In genomic region chr11:83787401-83788021, GRCm38 (mm10) we compare ENCODE assay signal across 17 mouse cellular contexts. TPM values are rescaled to one million over a fixed set of nuclear protein-coding genes. Genes with fewer than 3 reads are reported as not detected.
DNase-seq lines count a peak whose midpoint lies in the region; ATAC-seq and TF ChIP-seq lines count a peak whose summit lies in the region.
"Had no signal": no experiment of that assay in that cellular context is flagged by ENCODE, and none has a peak within 500 bp of the region (broad histone marks: within the 10 kb centered on the region; RNA-seq: fewer than 3 reads in every experiment).

No protein-coding gene starts in this region.

- no peaks in the 10 kb centered on the region for H3K27me3 ChIP-seq in hindbrain, postnatal 0 days (ENCODE audit: insufficient read depth, low read length)
- H3K27me3 ChIP-seq in hindbrain, embryonic 10.5 days (ENCODE audit: insufficient read depth, poor library complexity, severe bottlenecking): no peaks in the 10 kb centered on the region
- H3K27me3 ChIP-seq in liver, embryonic 14.5 days (ENCODE audit: control insufficient read depth, insufficient read depth, low read length): no peaks in the 10 kb centered on the region
- H3K27me3 ChIP-seq in liver, embryonic 12.5 days (replicated peaks): no peaks in the 10 kb centered on the region
- H3K27me3 ChIP-seq in CH12.LX (replicated peaks): no peaks in the 10 kb centered on the region

- DNase-seq in hindbrain, postnatal 0 days (ENCODE audit: low spot score): no peak
- DNase-seq in hindbrain, embryonic 10.5 days (ENCODE audit: low spot score): no peak
- DNase-seq in liver, embryonic 14.5 days (ENCODE audit: low read depth in 3 of 3, low spot score in 3 of 3): no peak
- peak; percentile 95 for DNase-seq in CH12.LX (ENCODE audit: extremely low read depth)
- DNase-seq in brain, embryonic 14.5 days (ENCODE audit: low read depth): no peak
- DNase-seq in urinary bladder, postnatal 25 days (ENCODE audit: low spot score): no peak
- no peak for DNase-seq in heart, postnatal 14 days
- DNase-seq: cerebellum, adult 9-10 months; embryo, embryonic 11 days; midbrain, embryonic 14.5 days had no signal

- TF ChIP-seq EP300 in liver, embryonic 14.5 days (IDR thresholded peaks at IDR 0.05; ENCODE audit: low read depth): no peak
- TF ChIP-seq EP300 in CH12.LX (IDR thresholded peaks at IDR 0.05; ENCODE audit: low read length): peak; percentile 94

- H3K27ac ChIP-seq in hindbrain, postnatal 0 days: no peak overlapping the region
- H3K27ac ChIP-seq in hindbrain, embryonic 10.5 days: no peak overlapping the region
- H3K27ac ChIP-seq in liver, embryonic 14.5 days: no peak overlapping the region
- no peak overlapping the region for H3K27ac ChIP-seq in liver, embryonic 12.5 days
- peak overlapping the region; percentile 47 for H3K27ac ChIP-seq in CH12.LX (ENCODE audit: insufficient read depth, low read depth)
- H3K27ac ChIP-seq: limb, embryonic 10.5 days had no signal

- dilution Hi-C loops in CH12.LX (cut with MboI; ENCODE audit: extremely low pct_ligation_motif_present, extremely low pct_unique_long_range_greater_than_20kb, low sequenced_read_pairs): no loop called here

- peaks cover 4% of the 10 kb centered on the region; the same call in 1 of the 2 replicates for H3K36me3 ChIP-seq in hindbrain, postnatal 0 days (ENCODE audit: insufficient read depth, low read length)
- peaks cover 24% of the 10 kb centered on the region for H3K36me3 ChIP-seq in hindbrain, embryonic 10.5 days
- H3K36me3 ChIP-seq in liver, embryonic 14.5 days (replicated peaks; ENCODE audit: control insufficient read depth, insufficient read depth, low read depth): no peaks in the 10 kb centered on the region
- peaks cover 12% of the 10 kb centered on the region for H3K36me3 ChIP-seq in liver, embryonic 12.5 days
- H3K36me3 ChIP-seq in CH12.LX (replicated peaks in 1 of 2; ENCODE audit: control insufficient read depth in 1 of 2, insufficient read depth in 1 of 2, low read length in 1 of 2): peaks cover 12 to 25% of the 10 kb centered on the region in 2 experiments

- TF ChIP-seq CTCF in hindbrain, postnatal 0 days (IDR thresholded peaks at IDR 0.05; ENCODE audit: low read depth): peak; percentile 20; the same call in 1 of the 2 replicates
- TF ChIP-seq CTCF in liver, embryonic 14.5 days (IDR thresholded peaks at IDR 0.05; ENCODE audit: low read depth): peak; percentile 30; the same call in 1 of the 2 replicates
- TF ChIP-seq CTCF in CH12.LX (conservative IDR thresholded peaks at IDR 0.05 in 1 of 2, IDR thresholded peaks at IDR 0.05 in 1 of 2; ENCODE audit: low read depth in 2 of 2, low read length in 2 of 2): peak; percentile 83 to 88
- peak; percentile 32; the same call in 1 of the 2 replicates for TF ChIP-seq CTCF in brain, embryonic 14.5 days (IDR thresholded peaks at IDR 0.05; ENCODE audit: borderline replicate concordance, extremely low read depth, insufficient read depth, insufficient read length)

- no peaks in the 10 kb centered on the region for H3K9me3 ChIP-seq in hindbrain, postnatal 0 days (ENCODE audit: low read length)
- H3K9me3 ChIP-seq in hindbrain, embryonic 10.5 days: no peaks in the 10 kb centered on the region
- no peaks in the 10 kb centered on the region for H3K9me3 ChIP-seq in liver, embryonic 14.5 days (ENCODE audit: control insufficient read depth, low read length)
- H3K9me3 ChIP-seq in liver, embryonic 12.5 days (replicated peaks): no peaks in the 10 kb centered on the region
- H3K9me3 ChIP-seq in CH12.LX (replicated peaks; ENCODE audit: low read length): no peaks in the 10 kb centered on the region
- H3K9me3 ChIP-seq: limb, embryonic 10.5 days had no signal

- intact Hi-C loops in heart, postnatal 14 days (cut with DNase I): loop anchor here (5.0 kb wide), 1 partner anchor 245 kb away; no protein-coding TSS in a partner anchor

- TF ChIP-seq POLR2A in CH12.LX (IDR thresholded peaks at IDR 0.05; ENCODE audit: low read depth, low read length): peak; percentile 28; the same call in 1 of the 2 replicates
- TF ChIP-seq POLR2A in brain, embryonic 14.5 days (IDR thresholded peaks at IDR 0.05; ENCODE audit: borderline replicate concordance, extremely low read depth, insufficient read depth, insufficient read length, poor library complexity, severe bottlenecking): no peak

- ATAC-seq in hindbrain, postnatal 0 days: no peak
- no peak for ATAC-seq in liver, embryonic 14.5 days (ENCODE audit: insufficient read depth)
- no peak for ATAC-seq in liver, embryonic 12.5 days
- ATAC-seq: activated CD4-positive, CD25-positive, alpha-beta regulatory T cell, adult 4 months; hindbrain, embryonic 16.5 days had no signal

- H3K4me1 ChIP-seq in hindbrain, postnatal 0 days (ENCODE audit: insufficient read depth, low read length): no peaks in the 10 kb centered on the region
- no peaks in the 10 kb centered on the region for H3K4me1 ChIP-seq in hindbrain, embryonic 10.5 days (replicated peaks)
- no peaks in the 10 kb centered on the region for H3K4me1 ChIP-seq in liver, embryonic 14.5 days (replicated peaks; ENCODE audit: control insufficient read depth in 2 of 2, insufficient read depth in 2 of 2, low read length in 1 of 2)
- H3K4me1 ChIP-seq in liver, embryonic 12.5 days: no peaks in the 10 kb centered on the region
- H3K4me1 ChIP-seq in CH12.LX (ENCODE audit: control insufficient read depth in 1 of 2, insufficient read depth in 2 of 2): peaks cover 26 to 52% of the 10 kb centered on the region in 2 experiments
- H3K4me1 ChIP-seq: limb, embryonic 10.5 days had no signal

- 83% methylated on average over 15 of the region's 15 CpGs for WGBS in hindbrain, postnatal 0 days
- 83% methylated on average over 15 of the region's 15 CpGs for WGBS in hindbrain, embryonic 10.5 days
- 67% methylated on average over 15 of the region's 15 CpGs for WGBS in liver, embryonic 14.5 days (ENCODE audit: insufficient replicate concordance)
- WGBS in liver, embryonic 12.5 days (ENCODE audit: insufficient replicate concordance): 68% methylated on average over 15 of the region's 15 CpGs

- no peaks in the 10 kb centered on the region for H3K79me2 ChIP-seq in CH12.LX (replicated peaks; ENCODE audit: control insufficient read depth, extremely low read depth, insufficient read depth, poor library complexity, severe bottlenecking)

- no peak overlapping the region for H3K4me3 ChIP-seq in hindbrain, postnatal 0 days (ENCODE audit: low read length)
- no peak overlapping the region for H3K4me3 ChIP-seq in hindbrain, embryonic 10.5 days
- H3K4me3 ChIP-seq in liver, embryonic 14.5 days (ENCODE audit: insufficient read depth in 1 of 2, low read depth in 2 of 2, low read length in 2 of 2): no peak overlapping the region
- H3K4me3 ChIP-seq in liver, embryonic 12.5 days: no peak overlapping the region
- H3K4me3 ChIP-seq in CH12.LX (replicated peaks in 1 of 3; ENCODE audit: low read depth in 2 of 3, low read length in 2 of 3, poor library complexity in 1 of 3): no peak overlapping the region
- H3K4me3 ChIP-seq: erythroblast, embryonic 14.5 days; limb, embryonic 10.5 days had no signal

- in situ Hi-C loops in CH12.LX (cut with MboI; ENCODE audit: low pct_ligation_motif_present, low pct_unique_long_range_greater_than_20kb, low sequenced_read_pairs): loop anchor here (5.0 to 10.0 kb wide), 2 partner anchors 150 to 257 kb away; no protein-coding TSS in a partner anchor

- peak; percentile 55 for TF ChIP-seq RAD21 in CH12.LX (IDR thresholded peaks at IDR 0.05; ENCODE audit: low read depth, low read length)

- H3K4me2 ChIP-seq in hindbrain, postnatal 0 days (ENCODE audit: low read depth, low read length): no peak overlapping the region
- no peak overlapping the region for H3K4me2 ChIP-seq in liver, embryonic 14.5 days (ENCODE audit: low read depth)
- no peak overlapping the region for H3K4me2 ChIP-seq in liver, embryonic 12.5 days
- peak overlapping the region; percentile 18; the same call in 1 of the 2 replicates for H3K4me2 ChIP-seq in CH12.LX (ENCODE audit: insufficient read depth, low read depth, poor library complexity, severe bottlenecking)

- no peak overlapping the region for H3K9ac ChIP-seq in hindbrain, postnatal 0 days (replicated peaks; ENCODE audit: low read length)
- H3K9ac ChIP-seq in liver, embryonic 14.5 days (replicated peaks): no peak overlapping the region
- no peak overlapping the region for H3K9ac ChIP-seq in liver, embryonic 12.5 days
- no peak overlapping the region for H3K9ac ChIP-seq in CH12.LX (ENCODE audit: insufficient read depth, low read depth)

TF ChIP-seq in CH12.LX, 34 proteins besides CTCF, POLR2A, EP300 and RAD21 (continues in another document):
- TF ChIP-seq GABPA (IDR thresholded peaks at IDR 0.05; ENCODE audit: insufficient replicate concordance, low read depth, low read length): peak; percentile 7; the same call in 1 of the 2 replicates
- peak; percentile 98 for TF ChIP-seq ETS1 (conservative IDR thresholded peaks at IDR 0.05; ENCODE audit: low read depth, low read length)
- TF ChIP-seq BHLHE40 (IDR thresholded peaks at IDR 0.05; ENCODE audit: low read depth, low read length): peak; percentile 71

RNA-seq across cellular contexts. Expression of gene Heatr6, which starts 34.0 kb away (rescaled TPM):
- 24.6 and 28.5 TPM in 2 replicates for total RNA-seq in hindbrain, postnatal 0 days (2014; rRNA removed)
- 25.8 and 26.2 TPM in 2 replicates for polyA plus RNA-seq in hindbrain, postnatal 0 days (2015; fragmentation: Nextera tagmentation; extraction: Ambion mirVana)
- 30.0 and 30.1 TPM in 2 replicates for polyA plus RNA-seq in hindbrain, embryonic 10.5 days (2016; fragmentation: Nextera tagmentation; extraction: Ambion mirVana)
- 3.6 and 3.8 TPM in 2 replicates for polyA plus RNA-seq in liver, embryonic 14.5 days (2012; rRNA removed)
- polyA plus RNA-seq in liver, embryonic 14.5 days (2014; fragmentation: Nextera tagmentation; extraction: Ambion mirVana): 5.6 and 6.0 TPM in 2 replicates
- polyA plus RNA-seq in liver, embryonic 12.5 days (2016; fragmentation: Nextera tagmentation; extraction: Ambion mirVana): 9.7 and 10.4 TPM in 2 replicates
- 17.6 and 18.3 TPM in 2 replicates for total RNA-seq in CH12.LX (2012; rRNA removed)
- total RNA-seq in CH12.LX (2014; rRNA removed): 14.9 and 17.4 TPM in 2 replicates
- 21.0 and 24.4 TPM in 2 replicates for polyA plus RNA-seq in CH12.LX (2012; ENCODE audit: insufficient read length, low read depth)
- polyA plus RNA-seq in brain, embryonic 14.5 days (2012; rRNA removed): 35.9 and 40.5 TPM in 2 replicates
- total RNA-seq in heart, postnatal 14 days (2021): 1 to 10 TPM; 6.1 to 7.7 TPM

RNA-seq across cellular contexts. Expression of gene Wfdc21, which starts 40.8 kb away (rescaled TPM):
- not detected in 2 replicates for total RNA-seq in hindbrain, postnatal 0 days (2014; rRNA removed)
- 0.78 TPM in 1 of 2 replicates, not detected in the other for polyA plus RNA-seq in hindbrain, postnatal 0 days (2015; fragmentation: Nextera tagmentation; extraction: Ambion mirVana)
- polyA plus RNA-seq in hindbrain, embryonic 10.5 days (2016; fragmentation: Nextera tagmentation; extraction: Ambion mirVana): not detected in 2 replicates
- 4.9 and 6.5 TPM in 2 replicates for polyA plus RNA-seq in liver, embryonic 14.5 days (2012; rRNA removed)
- 12.4 and 22.8 TPM in 2 replicates for polyA plus RNA-seq in liver, embryonic 14.5 days (2014; fragmentation: Nextera tagmentation; extraction: Ambion mirVana)
- polyA plus RNA-seq in liver, embryonic 12.5 days (2016; fragmentation: Nextera tagmentation; extraction: Ambion mirVana): 3.3 and 4.1 TPM in 2 replicates
- total RNA-seq in CH12.LX (2012; rRNA removed) (1.6 and 3.3 TPM in 2 replicates), CH12.LX (2014; rRNA removed) (8.3 and 14.7 TPM in 2 replicates)
- 2.6 and 3.4 TPM in 2 replicates for polyA plus RNA-seq in CH12.LX (2012; ENCODE audit: insufficient read length, low read depth)
- polyA plus RNA-seq in brain, embryonic 14.5 days (2012; rRNA removed): not detected in 2 replicates
- under 1 TPM; 0.76 to 0.80 TPM for total RNA-seq in heart, postnatal 14 days (2021)
- total RNA-seq: layer of hippocampus, postnatal 10 days had no signal
- polyA plus RNA-seq: activated CD4-positive, CD25-positive, alpha-beta regulatory T cell, adult 4 months; erythroblast, embryonic 14.5 days; hindbrain, embryonic 16.5 days; limb, embryonic 10.5 days; midbrain, embryonic 14.5 days; neural tube, embryonic 11.5 days had no signal

Comparison
In these comparisons a context has a peak if more than half of its experiments do, and no peak if none do; other contexts are left out.
1. CTCF ChIP-seq: peak in every context shown above with its lines; median percentile 86 in CH12.LX; 32 in brain, embryonic 14.5 days; 30 in liver, embryonic 14.5 days; 20 in hindbrain, postnatal 0 days.